Mouse (Mus musculus): ENCODE results near the gene Rpl7l1.
"Not testable (repeated sequence)": the region's sequence is repeated elsewhere in the genome, so short reads cannot be mapped to it uniquely, and the experiment has no call there.

The Rpl7l1 gene

GRCm38 (mm10) chr17:46775070-46775469, 7.4 kb downstream of the Rpl7l1 start:
- DNase-seq (ENCODE audit: low spot score in 2 of 2) = no peak

DNA sequence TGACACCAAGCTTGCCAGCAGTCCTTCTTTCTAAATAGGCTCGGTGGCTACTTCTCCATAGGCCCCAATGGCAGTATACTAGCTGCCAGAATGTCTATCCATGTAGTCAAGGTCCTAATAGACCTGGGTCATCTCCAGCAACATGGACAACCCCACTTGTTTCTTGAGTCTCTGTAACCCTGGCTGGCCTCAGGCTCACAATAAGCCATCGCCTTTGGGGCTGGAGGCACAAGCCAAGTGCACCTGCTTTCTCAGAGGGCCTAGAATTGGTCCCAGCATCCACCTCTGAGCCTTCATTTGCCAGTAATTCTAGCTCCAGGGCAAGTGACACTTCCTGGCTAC, 8.4 kb downstream of the Rpl7l1 start:
- no peak for DNase-seq (ENCODE audit: low spot score in 2 of 2)

GRCm38 (mm10) chr17:46773278-46774130, 9.0 kb downstream of the Rpl7l1 start:
- DNase-seq (ENCODE audit: low spot score in 2 of 2) = no peak

DNA sequence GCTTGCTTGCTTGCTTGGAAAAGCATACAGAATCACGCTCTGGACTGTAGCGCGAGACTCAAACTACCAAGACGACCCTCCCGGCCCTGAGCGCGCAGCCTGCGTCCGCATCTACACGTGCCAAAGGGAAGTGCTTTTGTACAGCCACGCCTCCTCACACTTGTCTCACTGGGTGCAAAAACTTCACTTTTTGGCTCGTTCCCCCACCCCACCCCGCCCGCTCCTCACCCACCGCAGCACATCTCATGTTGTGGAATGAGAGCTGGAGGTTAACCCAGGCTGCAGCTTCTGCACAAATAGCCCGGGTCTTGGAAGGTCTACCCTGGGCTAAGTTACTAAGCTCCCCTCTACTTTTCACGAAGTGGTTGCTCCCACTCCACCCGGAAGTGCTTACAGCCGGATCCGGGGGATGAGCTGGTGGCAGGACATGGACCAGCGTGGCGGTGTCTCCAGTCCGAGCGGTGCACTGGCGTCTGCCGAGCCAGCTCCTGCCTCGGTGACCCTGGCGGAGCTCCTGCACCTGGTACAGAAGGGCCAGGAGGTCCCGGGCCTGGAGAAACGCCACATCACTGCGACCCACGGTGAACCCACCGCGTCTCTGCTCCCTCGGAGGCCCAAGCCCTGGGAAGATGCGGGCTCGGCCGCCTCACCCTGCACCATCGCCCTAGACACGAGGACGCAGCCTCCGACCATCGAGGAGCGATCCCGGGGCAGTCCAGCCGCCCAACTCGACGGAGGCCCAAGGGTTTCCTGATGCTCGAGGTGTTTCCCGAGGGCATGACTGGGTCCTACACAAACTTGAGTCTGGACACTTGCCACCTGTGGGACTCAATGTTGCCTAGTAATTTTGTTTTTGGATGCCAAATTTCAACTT, 9.8 kb downstream of the Rpl7l1 start, which contains the start of gene 2310039H08Rik:
TSS of gene 2310039H08Rik (plus strand) at position 232 of the 874 bp plus-strand sequence.
- DNase-seq (ENCODE audit: low spot score in 2 of 2) = peak; percentile 75

DNA sequence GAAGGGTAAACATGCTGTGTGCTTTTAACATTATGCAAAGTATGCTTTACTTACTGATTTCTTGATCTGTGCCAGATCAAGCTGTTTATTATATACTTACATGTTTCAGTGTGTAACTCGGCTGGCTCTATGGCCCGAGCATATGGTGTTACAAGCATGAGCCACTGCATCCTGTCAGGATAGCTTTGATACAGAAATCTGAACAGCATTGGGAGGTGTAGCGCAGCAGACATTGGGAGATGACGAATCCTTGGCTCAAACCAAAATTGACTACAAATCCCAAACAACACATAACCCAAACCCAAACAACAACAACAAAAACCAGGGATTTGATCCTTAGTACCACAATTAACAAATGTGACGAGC, 10.5 kb downstream of the Rpl7l1 start:
- DNase-seq (ENCODE audit: low spot score in 2 of 2) = no peak

GRCm38 (mm10) chr17:46771616-46772015, 10.9 kb downstream of the Rpl7l1 start:
- DNase-seq (ENCODE audit: low spot score in 2 of 2) = peak in 1 of 2 experiments; percentile 25

- no peak for DNase-seq (ENCODE audit: low spot score in 2 of 2)
Observed at GRCm38 (mm10) chr17:46771025-46771424, 11.4 kb downstream of the Rpl7l1 start.

- no peak for DNase-seq (ENCODE audit: low spot score in 2 of 2)
Observed at GRCm38 (mm10) chr17:46770546-46770945, 11.9 kb downstream of the Rpl7l1 start.

DNA sequence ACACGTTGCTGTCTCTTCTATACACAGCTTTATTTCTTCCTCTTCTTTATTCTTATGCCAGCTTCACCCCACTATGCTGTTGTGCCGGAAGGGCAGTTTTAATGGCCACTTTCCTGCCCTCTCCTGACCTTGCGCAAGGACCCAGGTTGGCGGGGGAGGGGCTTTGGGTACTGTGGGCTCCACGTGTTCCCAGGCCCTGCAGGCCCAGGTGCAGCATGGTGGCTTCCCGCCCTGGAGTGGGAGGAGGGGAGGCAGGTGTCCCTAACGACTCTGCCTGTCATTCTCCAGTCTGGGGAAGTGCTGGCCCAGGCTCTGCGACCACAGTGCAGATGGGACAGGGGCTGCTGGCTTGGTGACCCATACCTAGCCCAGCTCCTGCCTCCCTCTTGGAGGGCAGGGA, 14.6 kb downstream of the Rpl7l1 start:
- peak; percentile 75 to 80 for DNase-seq (ENCODE audit: low spot score in 2 of 2)

DNA sequence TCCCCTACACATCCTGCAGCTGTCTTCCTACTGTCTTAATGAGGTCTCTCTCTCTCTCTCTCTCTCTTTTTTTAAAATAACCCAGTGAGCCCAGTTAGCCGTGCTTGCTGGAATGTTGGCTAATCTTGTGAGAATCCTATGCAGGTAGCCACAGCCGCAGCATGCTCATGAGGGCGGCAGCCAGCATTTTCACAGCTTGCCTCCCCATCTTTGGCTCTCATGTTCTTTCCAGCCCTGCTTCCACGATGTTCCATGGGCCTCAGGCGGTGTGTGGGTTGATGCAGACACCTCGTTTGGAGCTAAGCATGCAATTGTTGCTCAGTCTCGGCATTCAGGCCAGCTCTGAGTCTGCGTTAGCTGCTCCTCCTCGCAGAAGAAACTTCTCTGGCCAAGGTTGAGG, 17.6 kb downstream of the Rpl7l1 start:
- not testable (repeated sequence) for DNase-seq (ENCODE audit: low spot score in 2 of 2)

DNA sequence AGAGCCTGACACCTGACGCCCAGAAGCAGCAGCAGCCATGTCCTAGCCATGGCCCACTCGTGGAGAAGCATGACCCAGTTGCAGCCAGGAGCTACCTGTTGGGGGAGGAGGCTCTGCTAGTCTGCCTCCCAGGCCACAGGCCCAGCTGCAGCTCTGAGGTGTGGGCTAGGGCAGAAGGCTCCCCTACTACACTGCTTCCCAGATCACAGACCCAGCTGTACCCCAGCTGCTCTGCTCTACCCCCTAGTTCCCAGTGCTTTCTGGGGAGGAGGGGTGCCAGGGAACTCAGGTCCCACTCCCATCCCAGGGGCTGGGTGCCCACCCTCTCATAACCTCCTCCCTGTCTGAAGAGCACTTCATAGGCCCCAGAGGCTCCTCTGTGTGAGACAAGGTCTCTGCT, 18.9 kb downstream of the Rpl7l1 start, which contains the start of gene Ptcra:
TSS of gene Ptcra (minus strand) at position 169 of the 400 bp plus-strand sequence.
- DNase-seq (ENCODE audit: low spot score in 2 of 2) = peak; percentile 72 to 81

GRCm38 (mm10) chr17:46758753-46759152, 23.7 kb downstream of the Rpl7l1 start:
- DNase-seq (ENCODE audit: low spot score in 2 of 2) = no peak

- DNase-seq (ENCODE audit: low spot score in 2 of 2) = peak; percentile 96 to 98
Observed at GRCm38 (mm10) chr17:46751794-46752556, 30.5 kb downstream of the Rpl7l1 start, which contains the start of gene Cnpy3. Cnpy3 (minus strand) TSS chr17:46752214.

DNA sequence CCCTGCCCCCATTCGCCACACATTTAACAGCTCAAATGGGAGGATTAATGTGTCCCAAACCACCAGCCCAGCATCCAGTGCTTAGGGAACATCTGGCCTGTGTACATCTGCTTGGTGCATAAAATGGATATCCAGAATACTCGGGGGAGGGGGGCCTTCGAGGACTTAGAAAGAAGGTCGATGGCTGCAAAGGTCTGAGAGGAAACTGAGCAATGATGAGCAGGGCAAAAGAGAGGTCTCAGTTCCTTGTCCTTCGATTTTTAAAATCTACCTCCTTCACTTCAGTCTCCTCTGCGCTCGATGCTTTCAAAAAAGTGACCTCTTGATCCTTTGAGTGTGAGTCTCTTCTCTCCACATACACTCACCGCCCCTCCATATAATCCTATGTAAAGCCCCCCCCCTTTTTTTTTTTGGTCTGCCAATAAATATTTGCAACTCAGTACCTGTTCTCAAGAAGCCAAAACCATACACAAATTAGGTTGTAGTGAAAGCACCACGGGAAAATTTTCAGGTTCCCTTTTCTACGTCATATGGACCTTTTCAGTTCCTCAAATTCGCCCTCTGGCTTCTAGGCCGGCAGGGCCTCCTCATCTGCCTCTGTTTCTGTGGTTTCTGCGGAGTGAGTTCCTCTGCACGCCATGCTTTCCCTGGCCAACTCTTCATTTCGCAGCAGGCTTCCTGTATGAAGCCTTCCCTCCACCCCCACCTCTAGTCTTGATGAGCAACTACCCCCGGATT, 31.2 kb downstream of the Rpl7l1 start:
- DNase-seq (ENCODE audit: low spot score in 2 of 2) = no peak

DNA sequence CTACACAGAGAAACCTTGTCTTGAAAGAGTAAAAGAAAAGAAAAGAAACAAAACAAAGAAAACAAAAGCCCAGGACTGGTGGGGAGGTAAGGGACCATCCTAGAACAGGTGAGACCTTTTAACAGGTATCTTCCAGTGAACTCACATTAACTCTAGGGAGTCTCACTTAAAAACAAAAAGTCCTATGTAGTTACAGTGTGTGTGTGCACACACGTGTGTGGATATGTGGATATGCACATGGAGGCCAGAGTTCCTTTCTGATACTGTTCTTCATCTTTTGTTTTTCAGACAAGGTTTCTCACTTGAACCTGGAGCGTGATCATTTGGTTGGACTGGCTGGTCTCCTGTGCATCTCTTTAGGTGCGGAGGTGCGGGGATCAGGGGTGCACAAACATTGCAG, 31.9 kb downstream of the Rpl7l1 start:
- DNase-seq (ENCODE audit: low spot score in 2 of 2) = no peak

DNA sequence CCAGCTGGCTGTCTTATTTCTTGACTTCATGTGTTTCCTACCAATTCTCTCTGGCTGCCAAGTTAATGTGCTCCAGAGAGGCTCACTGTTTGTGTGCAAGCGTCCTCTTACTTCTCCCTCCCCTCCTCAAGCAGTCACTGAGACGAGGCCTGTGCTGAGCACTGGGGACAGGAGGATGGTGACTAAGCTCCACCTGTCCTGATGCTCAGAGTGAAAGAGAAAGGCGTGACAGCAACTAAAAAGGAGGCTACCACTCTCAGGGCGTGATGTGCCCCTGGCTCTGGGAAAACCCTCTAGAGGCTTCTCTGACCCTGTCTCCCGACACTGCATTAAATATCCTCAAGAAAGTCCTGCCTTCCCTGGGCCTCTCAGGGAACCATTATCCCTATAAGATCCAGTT, 33.2 kb downstream of the Rpl7l1 start:
- DNase-seq (ENCODE audit: low spot score in 2 of 2) = no peak

- no peak for DNase-seq (ENCODE audit: low spot score in 2 of 2)
Observed at GRCm38 (mm10) chr17:46747806-46748205, 34.7 kb downstream of the Rpl7l1 start.

GRCm38 (mm10) chr17:46747234-46747633, 35.2 kb downstream of the Rpl7l1 start:
- no peak for DNase-seq (ENCODE audit: low spot score in 2 of 2)

DNA sequence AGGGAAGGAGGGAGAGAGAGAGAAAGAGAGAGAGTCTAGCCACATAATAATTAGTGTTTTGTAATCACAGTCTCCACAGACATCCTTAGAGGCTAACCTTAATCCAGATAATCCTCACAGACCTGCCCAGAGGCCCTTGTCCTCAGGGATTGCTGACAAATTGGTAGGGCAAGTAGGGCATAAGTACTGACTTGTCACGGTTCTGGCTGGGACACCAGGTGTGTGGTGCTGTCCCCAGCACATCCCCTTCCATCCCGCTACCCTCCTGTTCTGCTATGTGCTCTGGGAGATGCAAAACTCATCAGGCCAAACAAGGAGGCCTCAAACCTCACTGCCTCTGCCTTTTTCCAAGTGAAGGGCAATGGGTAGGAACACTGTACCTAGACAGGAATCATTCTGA, 37.0 kb downstream of the Rpl7l1 start:
- no peak for DNase-seq (ENCODE audit: low spot score in 2 of 2)

- no peak for DNase-seq (ENCODE audit: low spot score in 2 of 2)
Observed at GRCm38 (mm10) chr17:46742986-46743385, 39.5 kb downstream of the Rpl7l1 start.

DNA sequence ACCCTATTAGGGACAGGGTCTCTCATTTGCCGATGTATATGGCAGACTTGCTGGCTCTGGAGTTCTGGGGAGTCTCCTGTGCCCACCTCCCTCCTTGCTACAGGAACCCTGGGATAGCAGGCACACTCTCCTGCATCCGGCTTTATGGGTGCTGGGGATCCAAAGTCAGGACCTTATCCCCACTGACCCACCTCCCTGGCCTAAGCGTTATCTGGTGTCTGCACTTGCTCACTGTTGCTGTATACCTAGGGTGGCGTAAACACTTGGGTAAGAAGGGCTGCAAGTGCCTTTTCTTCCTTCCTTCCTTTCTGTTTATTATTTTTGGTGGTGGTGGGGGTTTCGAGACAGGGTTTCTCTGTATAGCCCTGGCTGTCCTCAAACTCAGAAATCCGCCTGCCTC, 41.2 kb downstream of the Rpl7l1 start:
- no peak for DNase-seq (ENCODE audit: low spot score in 2 of 2)
